Mouse (Mus musculus): Measurements from ENCODE around the gene Cox7a1.

Cox7a1 gene

GRCm38 (mm10) chr7:30222205-30222604, 38.3 kb downstream of the Cox7a1 start:
- no peak for DNase-seq

GRCm38 (mm10) chr7:30224206-30224605, 40.3 kb downstream of the Cox7a1 start:
- no peak for DNase-seq

GRCm38 (mm10) chr7:30231328-30231668, 47.4 kb downstream of the Cox7a1 start:
- peak in 1 of 2 experiments; percentile 19 for DNase-seq

- peak; percentile 99 for DNase-seq
Measured at GRCm38 (mm10) chr7:30231669-30232454, 47.9 kb downstream of the Cox7a1 start, which contains the start of the genes Polr2i and Tbcb. Gene Polr2i, plus strand, starts transcription at chr7:30231948. Gene Tbcb, minus strand, starts transcription at chr7:30232272.

GRCm38 (mm10) chr7:30232631-30233148, 48.7 kb downstream of the Cox7a1 start:
- peak; percentile 66 to 84 for DNase-seq

- peak in 1 of 2 experiments; percentile 76 for DNase-seq
Measured at GRCm38 (mm10) chr7:30233387-30233786, 49.4 kb downstream of the Cox7a1 start.

GRCm38 (mm10) chr7:30234276-30234858, 50.4 kb downstream of the Cox7a1 start:
- peak; percentile 88 to 91 for DNase-seq

- DNase-seq, result no peak
Measured at GRCm38 (mm10) chr7:30235091-30235490, 51.1 kb downstream of the Cox7a1 start.

- DNase-seq, result no peak
Measured at GRCm38 (mm10) chr7:30235625-30236024, 51.7 kb downstream of the Cox7a1 start, which contains the start of gene Ovol3. Gene Ovol3, minus strand, starts transcription at chr7:30235725.
